ENCODE assay signal across 9 mouse cellular contexts in the genomic region with DNA sequence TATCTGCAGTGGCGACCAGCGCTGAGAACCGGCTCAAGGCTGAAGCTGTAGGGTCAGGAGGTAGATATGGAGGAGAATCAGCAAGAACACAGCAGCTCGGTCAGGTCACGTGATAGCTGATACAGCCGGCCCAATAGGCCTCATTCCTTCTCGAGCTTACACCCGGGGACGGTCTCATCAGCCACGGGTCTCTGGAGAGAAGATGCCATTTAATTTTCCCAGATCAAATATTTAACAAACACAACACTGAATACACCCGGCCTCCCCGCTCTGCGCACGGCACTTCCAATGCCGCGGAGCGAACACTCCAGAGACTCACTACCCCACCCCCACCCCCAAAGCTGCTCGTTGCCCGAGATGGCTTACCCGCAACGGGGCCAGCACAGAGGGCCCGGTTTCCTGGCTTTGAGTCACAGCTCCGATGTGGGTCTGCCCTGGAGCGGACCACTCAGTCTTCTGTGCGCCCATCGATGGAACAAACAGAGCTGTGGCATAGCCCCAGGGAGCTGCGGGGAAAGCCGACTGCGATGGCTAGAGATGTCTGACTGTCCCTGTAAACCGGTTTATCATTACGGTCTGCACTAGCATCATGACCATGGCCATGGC. TPM values are rescaled to one million over a fixed set of nuclear protein-coding genes. Genes with fewer than 3 reads are reported as not detected.
A peak's percentile ranks its signal among the peaks of the same experiment; 100 is the strongest.
DNase-seq lines count a peak whose midpoint lies in the region; ATAC-seq and TF ChIP-seq lines count a peak whose summit lies in the region.
"Had no signal": no experiment of that assay in that cellular context is flagged by ENCODE, and none has a peak within 500 bp of the region (broad histone marks: within the 10 kb centered on the region; RNA-seq: fewer than 3 reads in every experiment).

No protein-coding gene starts in this region.

- no peak overlapping the region for H3K9ac ChIP-seq in heart, embryonic 12.5 days
- H3K9ac ChIP-seq in limb, embryonic 15.5 days: no peak overlapping the region

- no peak overlapping the region for H3K27ac ChIP-seq in heart, embryonic 12.5 days (ENCODE audit: poor library complexity, severe bottlenecking)
- no peak overlapping the region for H3K27ac ChIP-seq in testis, adult 2 months (ENCODE audit: control insufficient read depth, insufficient read depth, low read depth, low read length)
- no peak overlapping the region for H3K27ac ChIP-seq in limb, embryonic 15.5 days
- no peak overlapping the region for H3K27ac ChIP-seq in cerebellum, adult 2 months (ENCODE audit: insufficient read depth, low read length)

- H3K4me1 ChIP-seq in heart, embryonic 12.5 days (replicated peaks): 0 out of 2 replicates have a peak, but pooled peaks cover 5% of the 10 kb centered on the region
- peaks cover 6% of the 10 kb centered on the region; the same call in 1 of the 2 replicates for H3K4me1 ChIP-seq in testis, adult 2 months (ENCODE audit: control insufficient read depth, insufficient read depth, low read length)
- peaks cover 6% of the 10 kb centered on the region; the same call in 1 of the 2 replicates for H3K4me1 ChIP-seq in limb, embryonic 15.5 days
- no peaks in the 10 kb centered on the region for H3K4me1 ChIP-seq in cerebellum, adult 2 months (ENCODE audit: control insufficient read depth, insufficient read depth, low read length)

- H3K27me3 ChIP-seq in heart, embryonic 12.5 days (replicated peaks): peaks cover 88% of the 10 kb centered on the region
- H3K27me3 ChIP-seq in testis, adult 2 months (ENCODE audit: control insufficient read depth, insufficient read depth, low read length): no peaks in the 10 kb centered on the region; the same call in 1 of the 2 replicates
- peaks cover 12% of the 10 kb centered on the region; the same call in 1 of the 2 replicates for H3K27me3 ChIP-seq in limb, embryonic 15.5 days
- H3K27me3 ChIP-seq in cerebellum, adult 2 months (ENCODE audit: control insufficient read depth, insufficient read depth, low read length): no peaks in the 10 kb centered on the region

- no peak for DNase-seq in heart, postnatal 25 days (ENCODE audit: low spot score)
- DNase-seq in testis, postnatal 14 days (ENCODE audit: low spot score): no peak
- DNase-seq in cerebellum, adult 2 months: no peak
- DNase-seq in adipocyte (ENCODE audit: low spot score): no peak

- 28% methylated on average over 31 of the region's 31 CpGs for WGBS in heart, embryonic 12.5 days
- 45% methylated on average over 31 of the region's 31 CpGs for WGBS in limb, embryonic 15.5 days
- 73% methylated on average over 31 of the region's 31 CpGs for WGBS in cerebellum, adult 2 months

- 0 out of 2 replicates have a peak, but pooled peaks cover under 1% of the 10 kb centered on the region for H3K9me3 ChIP-seq in heart, embryonic 12.5 days (replicated peaks)
- H3K9me3 ChIP-seq in limb, embryonic 15.5 days: no peaks in the 10 kb centered on the region

- peak overlapping the region; percentile 47 for H3K4me2 ChIP-seq in heart, embryonic 12.5 days
- H3K4me2 ChIP-seq in limb, embryonic 15.5 days: peak overlapping the region; percentile 26; the same call in 1 of the 2 replicates

- intact Hi-C loops in heart, postnatal 25 days (cut with DNase I): no loop called here

- TF ChIP-seq CTCF in testis, adult 2 months (IDR thresholded peaks at IDR 0.05; ENCODE audit: control insufficient read depth, insufficient read depth, insufficient replicate concordance, low read depth, low read length): no peak
- no peak for TF ChIP-seq CTCF in cerebellum, adult 2 months (IDR thresholded peaks at IDR 0.05; ENCODE audit: borderline replicate concordance, insufficient read depth, low read depth, low read length)

- no peak for TF ChIP-seq POLR2A in testis, adult 2 months (IDR thresholded peaks at IDR 0.05; ENCODE audit: control insufficient read depth, low read depth, low read length)
- no peak for TF ChIP-seq POLR2A in cerebellum, adult 2 months (IDR thresholded peaks at IDR 0.05; ENCODE audit: borderline replicate concordance, insufficient read depth, low read length)

- H3K36me3 ChIP-seq in heart, embryonic 12.5 days: no peaks in the 10 kb centered on the region
- no peaks in the 10 kb centered on the region for H3K36me3 ChIP-seq in testis, adult 2 months (ENCODE audit: control insufficient read depth, insufficient read depth, low read length)
- H3K36me3 ChIP-seq in limb, embryonic 15.5 days: no peaks in the 10 kb centered on the region

- ATAC-seq in heart, embryonic 12.5 days (ENCODE audit: insufficient number of reproducible peaks, low FRiP score): no peak
- no peak for ATAC-seq in limb, embryonic 15.5 days (ENCODE audit: insufficient number of reproducible peaks, low FRiP score, low TSS enrichment, low read depth)
- no peak for ATAC-seq in cerebellum, adult (ENCODE audit: insufficient number of reproducible peaks, low FRiP score, low TSS enrichment)

- H3K4me3 ChIP-seq in heart, embryonic 12.5 days: peak overlapping the region; percentile 11; the same call in 1 of the 2 replicates
- peak overlapping the region; percentile 35 for H3K4me3 ChIP-seq in testis, adult 2 months (ENCODE audit: control insufficient read depth, low read depth, low read length)
- H3K4me3 ChIP-seq in limb, embryonic 15.5 days: no peak overlapping the region
- no peak overlapping the region for H3K4me3 ChIP-seq in cerebellum, adult 2 months (replicated peaks; ENCODE audit: insufficient read depth, low read depth, low read length)

RNA-seq across cellular contexts. Expression of a gene that starts 48.7 kb away (rescaled TPM):
- 0.31 and 0.48 TPM in 2 replicates for polyA plus RNA-seq in heart, embryonic 12.5 days (2016; fragmentation: Nextera tagmentation; extraction: Ambion mirVana)
- total RNA-seq in heart, postnatal 25 days (2021): under 1 TPM; 0.16 to 0.20 TPM
- polyA plus RNA-seq in testis, adult 2 months (2012; rRNA removed): 6.9 and 7.8 TPM in 2 replicates
- polyA plus RNA-seq in limb, embryonic 15.5 days (2015; fragmentation: Nextera tagmentation; extraction: Ambion mirVana): 0.97 and 1.4 TPM in 2 replicates
- 81.5 and 93.9 TPM in 2 replicates for polyA plus RNA-seq in cerebellum, adult 2 months (2012; rRNA removed)
- total RNA-seq: neutrophil, adult 5-6 weeks had no signal

Comparison
In these comparisons a context has a peak if more than half of its experiments do, and no peak if none do; other contexts are left out.
1. H3K4me3 ChIP-seq: peak in heart, embryonic 12.5 days (single experiment) and testis, adult 2 months (single experiment); none in limb, embryonic 15.5 days (single experiment) and cerebellum, adult 2 months (single experiment).